Mouse (Mus musculus): ENCODE measurements around the gene Trim65.

The Trim65 gene

GRCm38 (mm10) chr11:116087194-116088130 is 43.5 kb downstream of the Trim65 start:
- peak; percentile 95 for DNase-seq

GRCm38 (mm10) chr11:116086258-116087193 is 44.4 kb downstream of the Trim65 start, which contains the start of gene Wbp2:
Wbp2 (minus strand) TSS chr11:116086995.
- peak; percentile 98 for DNase-seq

GRCm38 (mm10) chr11:116084166-116084565 is 46.8 kb downstream of the Trim65 start:
- DNase-seq, result no peak

- no peak for DNase-seq
These were observed 47.7 kb downstream of the Trim65 start for GRCm38 (mm10) chr11:116083096-116083672.

- DNase-seq, result peak; percentile 78
These were observed 49.8 kb downstream of the Trim65 start for GRCm38 (mm10) chr11:116081081-116081480.

GRCm38 (mm10) chr11:116079511-116079910 is 51.4 kb downstream of the Trim65 start:
- no peak for DNase-seq

- DNase-seq, result no peak
These were observed 52.1 kb downstream of the Trim65 start for GRCm38 (mm10) chr11:116078676-116079320.

- peak; percentile 78 for DNase-seq
These were observed 52.7 kb downstream of the Trim65 start for GRCm38 (mm10) chr11:116078221-116078620.

GRCm38 (mm10) chr11:116077446-116078204 is 53.3 kb downstream of the Trim65 start, which contains the start of gene Unc13d:
Unc13d (minus strand) TSS chr11:116077961.
- DNase-seq, result no peak

- no peak for DNase-seq
These were observed 54.1 kb downstream of the Trim65 start for GRCm38 (mm10) chr11:116076836-116077235.

- DNase-seq, result no peak
These were observed 54.7 kb downstream of the Trim65 start for GRCm38 (mm10) chr11:116076266-116076540.

- no peak for DNase-seq
These were observed 55.2 kb downstream of the Trim65 start for GRCm38 (mm10) chr11:116075539-116076265.

- DNase-seq, result no peak
These were observed 56.4 kb downstream of the Trim65 start for GRCm38 (mm10) chr11:116074436-116074991.

- no peak for DNase-seq
These were observed 58.3 kb downstream of the Trim65 start for GRCm38 (mm10) chr11:116072608-116073007.

Measured in kidney, postnatal 10 days (tissue).